8 mouse cellular contexts compared by ENCODE assay signal in the genomic region with DNA sequence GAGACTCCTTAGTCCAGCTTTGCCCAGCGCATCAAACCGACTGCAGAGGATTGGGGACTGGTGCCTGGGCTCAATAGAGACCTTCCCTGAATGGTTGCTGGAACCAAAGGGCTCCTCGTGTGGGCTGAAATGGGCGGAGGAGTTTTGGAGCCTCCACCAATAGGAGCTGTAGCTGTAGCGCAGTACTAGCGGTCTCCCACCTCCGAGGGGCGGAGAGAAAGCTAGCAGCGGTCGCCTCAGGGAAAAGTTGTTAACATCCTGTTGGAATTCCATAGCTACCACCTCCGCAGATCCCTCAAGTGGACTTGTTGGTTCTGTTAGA. TPM values are rescaled to one million over a fixed set of nuclear protein-coding genes. Genes with fewer than 3 reads are reported as not detected.
A peak's percentile ranks its signal among the peaks of the same experiment; 100 is the strongest.
DNase-seq lines count a peak whose midpoint lies in the region; ATAC-seq and TF ChIP-seq lines count a peak whose summit lies in the region.

A gene (minus strand): TSS at position 67 of the 322 bp plus-strand sequence.

- WGBS in embryonic facial prominence, embryonic 11.5 days: 6% methylated on average over 11 of the region's 11 CpGs
- WGBS in hindbrain, embryonic 13.5 days: 4% methylated on average over 11 of the region's 11 CpGs
- WGBS in liver, embryonic 15.5 days (ENCODE audit: insufficient replicate concordance): 6% methylated on average over 11 of the region's 11 CpGs
- 4% methylated on average over 11 of the region's 11 CpGs for WGBS in stomach, embryonic 16.5 days

- peak within 1 kb of the TSS; percentile 47 for H3K4me2 ChIP-seq in embryonic facial prominence, embryonic 11.5 days (ENCODE audit: low read depth, low read length)
- H3K4me2 ChIP-seq in hindbrain, embryonic 13.5 days: peak within 1 kb of the TSS; percentile 65
- peak within 1 kb of the TSS; percentile 30 for H3K4me2 ChIP-seq in liver, embryonic 15.5 days
- peak within 1 kb of the TSS; percentile 61 for H3K4me2 ChIP-seq in stomach, embryonic 16.5 days (ENCODE audit: low read depth, low read length)

- peak within 1 kb of the TSS; percentile 58 for H3K4me3 ChIP-seq in layer of hippocampus, adult 2 months
- H3K4me3 ChIP-seq in embryonic facial prominence, embryonic 11.5 days (ENCODE audit: low read depth, low read length): peak within 1 kb of the TSS; percentile 31
- peak within 1 kb of the TSS; percentile 38 for H3K4me3 ChIP-seq in hindbrain, embryonic 13.5 days
- no peak within 1 kb of the TSS for H3K4me3 ChIP-seq in liver, embryonic 15.5 days (replicated peaks)
- H3K4me3 ChIP-seq in stomach, embryonic 16.5 days (replicated peaks; ENCODE audit: low read length): peak within 1 kb of the TSS; percentile 38

- H3K9me3 ChIP-seq in embryonic facial prominence, embryonic 11.5 days (replicated peaks; ENCODE audit: control insufficient read depth, low read length): no peaks in the 10 kb centered on the region
- no peaks in the 10 kb centered on the region for H3K9me3 ChIP-seq in hindbrain, embryonic 13.5 days
- no peaks in the 10 kb centered on the region for H3K9me3 ChIP-seq in liver, embryonic 15.5 days (replicated peaks)
- H3K9me3 ChIP-seq in stomach, embryonic 16.5 days (replicated peaks; ENCODE audit: control insufficient read depth, low read length): no peaks in the 10 kb centered on the region

- H3K4me1 ChIP-seq in embryonic facial prominence, embryonic 11.5 days (ENCODE audit: control insufficient read depth, insufficient read depth, low read length): no peaks in the 10 kb centered on the region; the same call in 1 of the 2 replicates
- peaks cover 17% of the 10 kb centered on the region for H3K4me1 ChIP-seq in hindbrain, embryonic 13.5 days (replicated peaks)
- H3K4me1 ChIP-seq in liver, embryonic 15.5 days (replicated peaks): no peaks in the 10 kb centered on the region
- peaks cover 7% of the 10 kb centered on the region; the same call in 1 of the 2 replicates for H3K4me1 ChIP-seq in stomach, embryonic 16.5 days (ENCODE audit: control insufficient read depth, insufficient read depth, low read length)

- H3K9ac ChIP-seq in embryonic facial prominence, embryonic 11.5 days (replicated peaks; ENCODE audit: low read length): no peak within 1 kb of the TSS
- H3K9ac ChIP-seq in hindbrain, embryonic 13.5 days: peak within 1 kb of the TSS; percentile 49; the same call in 1 of the 2 replicates
- no peak within 1 kb of the TSS for H3K9ac ChIP-seq in liver, embryonic 15.5 days
- no peak within 1 kb of the TSS for H3K9ac ChIP-seq in stomach, embryonic 16.5 days (ENCODE audit: low read length)

- ATAC-seq in embryonic facial prominence, embryonic 11.5 days (replicated peaks; ENCODE audit: insufficient number of reproducible peaks, low FRiP score, low TSS enrichment, low read depth): peak; percentile 97
- ATAC-seq in hindbrain, embryonic 13.5 days (ENCODE audit: low FRiP score): peak; percentile 88
- ATAC-seq in liver, embryonic 15.5 days (ENCODE audit: insufficient read depth): no peak
- ATAC-seq in stomach, embryonic 16.5 days (ENCODE audit: insufficient read depth, low FRiP score): peak; percentile 76; the same call in 1 of the 2 replicates

- peak in 1 of 2 experiments; percentile 50 for DNase-seq in layer of hippocampus, adult 2 months (ENCODE audit: low spot score in 2 of 2)
- no peak for DNase-seq in layer of hippocampus, adult 9-10 months (ENCODE audit: low spot score)
- peak; percentile 83 for DNase-seq in embryonic facial prominence, embryonic 11.5 days (ENCODE audit: low spot score)
- no peak for DNase-seq in natural killer cell, adult 2 months (ENCODE audit: low spot score in 2 of 2)
- DNase-seq in urinary bladder, postnatal 36 days (ENCODE audit: low spot score in 2 of 2): no peak

- H3K27ac ChIP-seq in layer of hippocampus, adult 2 months: peak within 1 kb of the TSS; percentile 51; the same call in 1 of the 2 replicates
- no peak within 1 kb of the TSS for H3K27ac ChIP-seq in embryonic facial prominence, embryonic 11.5 days (replicated peaks; ENCODE audit: low read depth, low read length)
- H3K27ac ChIP-seq in hindbrain, embryonic 13.5 days: no peak within 1 kb of the TSS
- no peak within 1 kb of the TSS for H3K27ac ChIP-seq in liver, embryonic 15.5 days (replicated peaks)
- no peak within 1 kb of the TSS for H3K27ac ChIP-seq in stomach, embryonic 16.5 days (ENCODE audit: low read length)

- peaks cover 9% of the 10 kb centered on the region for H3K27me3 ChIP-seq in embryonic facial prominence, embryonic 11.5 days (ENCODE audit: control insufficient read depth, insufficient read depth, low read length)
- peaks cover 47% of the 10 kb centered on the region for H3K27me3 ChIP-seq in hindbrain, embryonic 13.5 days
- H3K27me3 ChIP-seq in liver, embryonic 15.5 days: peaks cover 35% of the 10 kb centered on the region
- H3K27me3 ChIP-seq in stomach, embryonic 16.5 days (ENCODE audit: control insufficient read depth, insufficient read depth, low read length): peaks cover 17% of the 10 kb centered on the region

- no peaks in the 10 kb centered on the region for H3K36me3 ChIP-seq in embryonic facial prominence, embryonic 11.5 days (replicated peaks; ENCODE audit: control insufficient read depth, insufficient read depth, low read depth, low read length)
- no peaks in the 10 kb centered on the region for H3K36me3 ChIP-seq in hindbrain, embryonic 13.5 days
- H3K36me3 ChIP-seq in liver, embryonic 15.5 days (replicated peaks): no peaks in the 10 kb centered on the region
- no peaks in the 10 kb centered on the region for H3K36me3 ChIP-seq in stomach, embryonic 16.5 days (ENCODE audit: control insufficient read depth, insufficient read depth, low read length)

- TF ChIP-seq CTCF in layer of hippocampus, adult 2 months (conservative IDR thresholded peaks at IDR 0.05): no peak

RNA-seq across cellular contexts. Expression of the gene that starts here (rescaled TPM):
- total RNA-seq in layer of hippocampus, adult 2 months (2021): 1 to 10 TPM; 8.0 to 9.5 TPM
- polyA plus RNA-seq in embryonic facial prominence, embryonic 11.5 days (2014; fragmentation: Nextera tagmentation; extraction: Ambion mirVana): 0.28 TPM in 1 of 2 replicates, not detected in the other
- 0.49 and 0.58 TPM in 2 replicates for polyA plus RNA-seq in hindbrain, embryonic 13.5 days (2015; fragmentation: Nextera tagmentation; extraction: Ambion mirVana)
- not detected in 2 replicates for polyA plus RNA-seq in liver, embryonic 15.5 days (2015; fragmentation: Nextera tagmentation; extraction: Ambion mirVana)
- polyA plus RNA-seq in stomach, embryonic 16.5 days (2015; fragmentation: Nextera tagmentation; extraction: Ambion mirVana): 0.37 and 0.40 TPM in 2 replicates

Comparison
In these comparisons a context has a peak if more than half of its experiments do, and no peak if none do; other contexts are left out.
1. Peak in DNase-seq, ATAC-seq, H3K4me3 ChIP-seq and H3K4me2 ChIP-seq in embryonic facial prominence, embryonic 11.5 days; RNA of the gene not detected or under 1 TPM.
2. Peak in ATAC-seq, H3K4me3 ChIP-seq, H3K9ac ChIP-seq and H3K4me2 ChIP-seq in hindbrain, embryonic 13.5 days; RNA of the gene not detected or under 1 TPM.
3. Peak in ATAC-seq, H3K4me3 ChIP-seq and H3K4me2 ChIP-seq in stomach, embryonic 16.5 days; RNA of the gene not detected or under 1 TPM.